Comparison of ENCODE assay signal across 23 mouse cellular contexts in the genomic region with DNA sequence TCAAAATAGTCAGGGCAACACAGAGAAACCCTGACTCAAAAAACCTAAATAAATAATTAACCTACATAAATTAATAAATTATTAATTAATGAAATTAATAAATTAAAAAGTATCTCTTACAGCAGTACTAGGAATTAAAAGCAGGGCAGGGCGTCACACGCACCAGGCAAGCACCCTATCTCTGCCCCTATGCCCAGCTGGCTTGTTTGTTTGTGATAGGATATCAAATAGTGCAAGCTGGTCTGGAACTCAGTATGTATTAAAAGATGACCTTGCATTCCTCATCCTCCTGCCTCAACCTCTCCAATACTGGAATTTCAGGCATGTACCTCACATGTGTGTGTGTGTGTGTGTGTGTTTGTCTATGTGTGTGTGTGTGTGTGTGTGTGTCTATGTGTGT.
A peak's percentile ranks its signal among the peaks of the same experiment; 100 is the strongest.
DNase-seq lines count a peak whose midpoint lies in the region; ATAC-seq and TF ChIP-seq lines count a peak whose summit lies in the region.
"Had no signal": no experiment of that assay in that cellular context is flagged by ENCODE, and none has a peak within 500 bp of the region (broad histone marks: within the 10 kb centered on the region; RNA-seq: fewer than 3 reads in every experiment).

No protein-coding gene starts in this region.

- TF ChIP-seq POLR2A in kidney, adult 2 months (IDR thresholded peaks at IDR 0.05; ENCODE audit: low read depth, low read length) = no peak

- peaks cover 86% of the 10 kb centered on the region for H3K4me1 ChIP-seq in liver, embryonic 13.5 days (replicated peaks)
- H3K4me1 ChIP-seq in stomach, embryonic 15.5 days = no peaks in the 10 kb centered on the region
- H3K4me1 ChIP-seq in kidney, adult 2 months (ENCODE audit: control insufficient read depth, insufficient read depth, low read length) = no peaks in the 10 kb centered on the region
- H3K4me1 ChIP-seq in midbrain, embryonic 16.5 days (ENCODE audit: control insufficient read depth, insufficient read depth, low read length) = no peaks in the 10 kb centered on the region
- no peaks in the 10 kb centered on the region for H3K4me1 ChIP-seq in midbrain, embryonic 14.5 days (ENCODE audit: control insufficient read depth, insufficient read depth, low read length)
- H3K4me1 ChIP-seq: embryonic facial prominence, embryonic 13.5 days; limb, embryonic 15.5 days; neural tube, embryonic 12.5 days had no signal

- TF ChIP-seq CTCF in kidney, adult 2 months (conservative IDR thresholded peaks at IDR 0.05; ENCODE audit: insufficient read depth, insufficient read length, low read depth, low read length) = no peak

- peak overlapping the region; percentile 66 for H3K4me2 ChIP-seq in liver, embryonic 13.5 days
- H3K4me2 ChIP-seq in stomach, embryonic 15.5 days = no peak overlapping the region
- H3K4me2 ChIP-seq in midbrain, embryonic 16.5 days (ENCODE audit: low read length) = no peak overlapping the region
- no peak overlapping the region for H3K4me2 ChIP-seq in midbrain, embryonic 14.5 days (ENCODE audit: low read length)
- H3K4me2 ChIP-seq: embryonic facial prominence, embryonic 13.5 days; heart, embryonic 13.5 days; hindbrain, embryonic 14.5 days; limb, embryonic 15.5 days; neural tube, embryonic 12.5 days had no signal

- H3K4me3 ChIP-seq in liver, embryonic 13.5 days (replicated peaks) = peak overlapping the region; percentile 54
- H3K4me3 ChIP-seq in stomach, embryonic 15.5 days (replicated peaks) = no peak overlapping the region
- no peak overlapping the region for H3K4me3 ChIP-seq in kidney, adult 2 months (ENCODE audit: insufficient read depth, low read depth, low read length)
- no peak overlapping the region for H3K4me3 ChIP-seq in midbrain, embryonic 16.5 days (ENCODE audit: low read depth, low read length)
- H3K4me3 ChIP-seq in midbrain, embryonic 14.5 days (replicated peaks; ENCODE audit: low read depth, low read length) = no peak overlapping the region
- H3K4me3 ChIP-seq: embryonic facial prominence, embryonic 13.5 days; forebrain, embryonic 10.5 days; heart, embryonic 13.5 days; layer of hippocampus, adult 2 months; limb, embryonic 15.5 days; neural tube, embryonic 12.5 days had no signal

- no peaks in the 10 kb centered on the region for H3K36me3 ChIP-seq in liver, embryonic 13.5 days
- H3K36me3 ChIP-seq in stomach, embryonic 15.5 days = no peaks in the 10 kb centered on the region
- H3K36me3 ChIP-seq in kidney, adult 2 months (ENCODE audit: control insufficient read depth, insufficient read depth, low read length) = no peaks in the 10 kb centered on the region
- H3K36me3 ChIP-seq in midbrain, embryonic 16.5 days (ENCODE audit: control insufficient read depth, insufficient read depth, low read length) = no peaks in the 10 kb centered on the region
- no peaks in the 10 kb centered on the region for H3K36me3 ChIP-seq in midbrain, embryonic 14.5 days (ENCODE audit: control insufficient read depth, insufficient read depth, low read length)
- H3K36me3 ChIP-seq: embryonic facial prominence, embryonic 13.5 days; forebrain, embryonic 10.5 days; heart, embryonic 13.5 days; limb, embryonic 15.5 days; neural tube, embryonic 12.5 days had no signal

- 16% methylated on average over 2 of the region's 2 CpGs for WGBS in liver, embryonic 13.5 days (ENCODE audit: insufficient replicate concordance)
- 77% methylated on average over 2 of the region's 2 CpGs for WGBS in stomach, embryonic 15.5 days
- WGBS in kidney, adult 2 months = 66% methylated on average over 2 of the region's 2 CpGs
- 93% methylated on average over 2 of the region's 2 CpGs for WGBS in midbrain, embryonic 16.5 days
- 79% methylated on average over 2 of the region's 2 CpGs for WGBS in midbrain, embryonic 14.5 days

- peak overlapping the region; percentile 77 for H3K9ac ChIP-seq in liver, embryonic 13.5 days
- no peak overlapping the region for H3K9ac ChIP-seq in stomach, embryonic 15.5 days
- H3K9ac ChIP-seq in midbrain, embryonic 16.5 days (ENCODE audit: low read depth, low read length) = no peak overlapping the region
- H3K9ac ChIP-seq in midbrain, embryonic 14.5 days (replicated peaks; ENCODE audit: low read length) = no peak overlapping the region
- H3K9ac ChIP-seq: embryonic facial prominence, embryonic 13.5 days; heart, embryonic 13.5 days; hindbrain, embryonic 14.5 days; limb, embryonic 15.5 days; neural tube, embryonic 12.5 days had no signal

- peak; percentile 73 for ATAC-seq in erythroblast, adult 5-6 weeks (replicated peaks; ENCODE audit: low FRiP score, poor library complexity, severe bottlenecking)
- ATAC-seq in liver, embryonic 13.5 days (ENCODE audit: low read depth) = peak; percentile 83
- ATAC-seq in stomach, embryonic 15.5 days (ENCODE audit: insufficient read depth, low FRiP score, low read depth) = peak; percentile 81; the same call in 1 of the 2 replicates
- ATAC-seq in midbrain, embryonic 16.5 days = no peak
- no peak for ATAC-seq in midbrain, embryonic 14.5 days (ENCODE audit: low FRiP score, low TSS enrichment)

- no peaks in the 10 kb centered on the region for H3K27me3 ChIP-seq in liver, embryonic 13.5 days
- H3K27me3 ChIP-seq in stomach, embryonic 15.5 days (replicated peaks) = no peaks in the 10 kb centered on the region
- no peaks in the 10 kb centered on the region for H3K27me3 ChIP-seq in kidney, adult 2 months (replicated peaks; ENCODE audit: control insufficient read depth, insufficient read depth, low read length)
- no peaks in the 10 kb centered on the region for H3K27me3 ChIP-seq in midbrain, embryonic 16.5 days (ENCODE audit: control insufficient read depth, insufficient read depth, low read depth, low read length)
- no peaks in the 10 kb centered on the region for H3K27me3 ChIP-seq in midbrain, embryonic 14.5 days (ENCODE audit: control insufficient read depth, insufficient read depth, low read length)
- H3K27me3 ChIP-seq: CH12.LX; embryonic facial prominence, embryonic 13.5 days; heart, embryonic 13.5 days; limb, embryonic 15.5 days; neural tube, embryonic 12.5 days had no signal

- no peaks in the 10 kb centered on the region for H3K9me3 ChIP-seq in liver, embryonic 13.5 days (replicated peaks)
- no peaks in the 10 kb centered on the region for H3K9me3 ChIP-seq in stomach, embryonic 15.5 days
- H3K9me3 ChIP-seq in midbrain, embryonic 16.5 days (replicated peaks; ENCODE audit: control insufficient read depth, low read length, poor library complexity, severe bottlenecking) = no peaks in the 10 kb centered on the region
- no peaks in the 10 kb centered on the region for H3K9me3 ChIP-seq in midbrain, embryonic 14.5 days (ENCODE audit: control insufficient read depth, low read length)
- H3K9me3 ChIP-seq: embryonic facial prominence, embryonic 13.5 days; forebrain, embryonic 10.5 days; heart, embryonic 13.5 days; limb, embryonic 15.5 days; neural tube, embryonic 12.5 days had no signal

- DNase-seq in spleen, adult 12 weeks (ENCODE audit: low spot score) = peak; percentile 38
- DNase-seq in spleen, postnatal 14 days (ENCODE audit: low spot score in 2 of 2) = no peak
- DNase-seq in liver, embryonic 13.5 days = peak; percentile 71
- no peak for DNase-seq in kidney, adult 2 months
- DNase-seq in midbrain, embryonic 14.5 days = no peak
- DNase-seq: cerebellum, postnatal 10 days; heart, adult 18-20 months; heart, postnatal 36 days; kidney, adult 11 months; kidney, postnatal 10 days; layer of hippocampus, postnatal 36 days; thymus, postnatal 14 days had no signal

- peak overlapping the region; percentile 99 for H3K27ac ChIP-seq in liver, embryonic 13.5 days
- no peak overlapping the region for H3K27ac ChIP-seq in stomach, embryonic 15.5 days
- H3K27ac ChIP-seq in kidney, adult 2 months (ENCODE audit: insufficient read depth, low read depth, low read length) = no peak overlapping the region
- H3K27ac ChIP-seq in midbrain, embryonic 16.5 days (ENCODE audit: low read length) = no peak overlapping the region
- no peak overlapping the region for H3K27ac ChIP-seq in midbrain, embryonic 14.5 days (replicated peaks; ENCODE audit: low read depth, low read length)
- H3K27ac ChIP-seq: embryonic facial prominence, embryonic 13.5 days; forebrain, embryonic 10.5 days; heart, embryonic 13.5 days; hindbrain, embryonic 14.5 days; layer of hippocampus, adult 2 months; limb, embryonic 15.5 days; neural tube, embryonic 12.5 days had no signal

Comparison
In these comparisons a context has a peak if more than half of its experiments do, and no peak if none do; other contexts are left out.
1. DNase-seq: peak in spleen, adult 12 weeks (single experiment) and liver, embryonic 13.5 days (single experiment); none in spleen, postnatal 14 days (0 of 2), kidney, adult 2 months (single experiment) and midbrain, embryonic 14.5 days (single experiment).
2. ATAC-seq: peak in erythroblast, adult 5-6 weeks (single experiment), liver, embryonic 13.5 days (single experiment) and stomach, embryonic 15.5 days (single experiment); none in midbrain, embryonic 16.5 days (single experiment) and midbrain, embryonic 14.5 days (single experiment).